In the genomic region with DNA sequence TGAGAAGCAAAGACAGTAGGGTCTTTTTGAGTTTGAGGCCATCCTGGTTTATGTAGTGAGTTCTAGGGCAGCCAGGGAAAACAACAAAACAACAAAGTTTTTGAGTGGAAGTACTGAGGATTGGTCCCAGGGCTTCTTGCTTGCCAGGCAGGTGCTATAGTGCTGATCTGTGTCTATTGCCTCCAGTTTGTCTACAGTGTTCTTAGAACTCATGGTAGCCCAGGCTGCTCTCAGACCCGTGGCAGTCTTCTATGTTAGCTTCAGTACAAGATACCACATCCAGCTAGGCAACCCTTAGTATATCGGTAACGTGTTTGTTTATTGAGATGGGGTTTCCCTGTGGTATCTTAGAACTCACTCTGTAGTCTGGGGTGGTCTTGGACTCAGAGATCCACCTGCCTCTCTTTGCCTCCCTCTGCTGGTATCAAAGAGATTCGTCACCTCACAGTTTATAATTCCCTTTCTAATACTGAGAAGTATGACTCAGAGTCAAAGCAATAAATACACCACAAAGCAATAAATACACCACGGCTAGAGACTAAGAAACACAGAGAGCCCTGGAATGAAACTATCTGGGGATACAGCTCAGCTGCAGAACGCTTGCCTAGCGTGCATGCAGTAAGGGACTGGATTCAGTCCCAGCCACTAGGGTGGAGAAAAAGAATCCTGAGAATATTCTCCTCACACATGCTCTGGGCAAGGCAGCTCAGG, we compare ENCODE assay signal across 9 mouse cellular contexts. TPM values are rescaled to one million over a fixed set of nuclear protein-coding genes. Genes with fewer than 3 reads are reported as not detected.
DNase-seq lines count a peak whose midpoint lies in the region; ATAC-seq and TF ChIP-seq lines count a peak whose summit lies in the region.
"Had no signal": no experiment of that assay in that cellular context is flagged by ENCODE, and none has a peak within 500 bp of the region (broad histone marks: within the 10 kb centered on the region; RNA-seq: fewer than 3 reads in every experiment).

No protein-coding gene starts in this region.

- no peak for TF ChIP-seq POLR2A in liver, adult 2 months (IDR thresholded peaks at IDR 0.05; ENCODE audit: extremely low read depth, insufficient read depth, low read length)

- H3K9me3 ChIP-seq in liver, embryonic 11.5 days (ENCODE audit: control insufficient read depth, low read length) = no peaks in the 10 kb centered on the region
- H3K9me3 ChIP-seq: neural tube, embryonic 12.5 days had no signal

- H3K4me1 ChIP-seq in liver, adult 2 months (ENCODE audit: control insufficient read depth, insufficient read depth, low read length) = peaks cover 7% of the 10 kb centered on the region
- H3K4me1 ChIP-seq in liver, embryonic 11.5 days (replicated peaks; ENCODE audit: control insufficient read depth, insufficient read depth, low read length) = peaks cover 22% of the 10 kb centered on the region

- no peak for ATAC-seq in cerebellum, adult (ENCODE audit: insufficient number of reproducible peaks, low FRiP score, low TSS enrichment)
- no peak; the same call in 1 of the 2 replicates for ATAC-seq in liver, embryonic 11.5 days (replicated peaks; ENCODE audit: low FRiP score)
- peak; percentile 73 for ATAC-seq in megakaryocyte progenitor cell, adult 5-6 weeks (replicated peaks; ENCODE audit: poor library complexity)
- no peak; the same call in 1 of the 2 replicates for ATAC-seq in megakaryocyte, adult 5-6 weeks (ENCODE audit: poor library complexity, severe bottlenecking)

- WGBS in liver, adult 2 months = 71% methylated on average over 7 of the region's 7 CpGs
- 64% methylated on average over 7 of the region's 7 CpGs for WGBS in liver, embryonic 11.5 days

- peak; percentile 4; the same call in 1 of the 2 replicates for TF ChIP-seq CTCF in liver, adult 2 months (IDR thresholded peaks at IDR 0.05; ENCODE audit: low read depth, low read length)

- peak; percentile 40 to 61 for DNase-seq in cerebellum, postnatal 10 days
- no peak for DNase-seq in liver, adult 2 months (ENCODE audit: extremely low read depth, low read depth, low spot score)
- DNase-seq in liver, embryonic 11.5 days (ENCODE audit: low spot score) = no peak
- DNase-seq in brain, adult 2 months (ENCODE audit: low read depth, low spot score) = peak; percentile 69
- no peak for DNase-seq in right cerebral cortex, postnatal 36 days (ENCODE audit: low spot score in 2 of 2)

- H3K27me3 ChIP-seq in liver, adult 2 months (ENCODE audit: control insufficient read depth, insufficient read depth, low read length) = no peaks in the 10 kb centered on the region
- H3K27me3 ChIP-seq in liver, embryonic 11.5 days (replicated peaks; ENCODE audit: control insufficient read depth, insufficient read depth, low read length) = no peaks in the 10 kb centered on the region
- H3K27me3 ChIP-seq: neural tube, embryonic 12.5 days had no signal

- no peak overlapping the region for H3K4me3 ChIP-seq in liver, adult 2 months (ENCODE audit: insufficient read depth, low read depth, low read length)
- no peak overlapping the region for H3K4me3 ChIP-seq in liver, embryonic 11.5 days (ENCODE audit: low read depth, low read length)
- H3K4me3 ChIP-seq: neural tube, embryonic 12.5 days had no signal

- no peaks in the 10 kb centered on the region for H3K36me3 ChIP-seq in liver, adult 2 months (ENCODE audit: control insufficient read depth, insufficient read depth, low read length)
- H3K36me3 ChIP-seq in liver, embryonic 11.5 days (ENCODE audit: control insufficient read depth, insufficient read depth, low read length) = no peaks in the 10 kb centered on the region
- H3K36me3 ChIP-seq: neural tube, embryonic 12.5 days had no signal

- no peak overlapping the region for H3K4me2 ChIP-seq in liver, embryonic 11.5 days
- H3K4me2 ChIP-seq: neural tube, embryonic 12.5 days had no signal

- H3K79me2 ChIP-seq in liver, adult 2 months (ENCODE audit: control insufficient read depth, insufficient read depth, low read length) = peaks cover 47% of the 10 kb centered on the region

- no peak overlapping the region for H3K9ac ChIP-seq in liver, adult 2 months (ENCODE audit: low read depth, low read length)
- H3K9ac ChIP-seq in liver, embryonic 11.5 days (ENCODE audit: low read depth, low read length) = no peak overlapping the region
- H3K9ac ChIP-seq: neural tube, embryonic 12.5 days had no signal

- no peak overlapping the region for H3K27ac ChIP-seq in liver, adult 2 months (replicated peaks; ENCODE audit: insufficient read depth, low read depth, low read length)
- H3K27ac ChIP-seq in liver, embryonic 11.5 days (ENCODE audit: low read depth, low read length) = no peak overlapping the region
- H3K27ac ChIP-seq: neural tube, embryonic 12.5 days had no signal

RNA-seq across cellular contexts. Expression of a gene that starts 51.1 kb away (rescaled TPM):
- 20.8 and 27.4 TPM in 2 replicates for total RNA-seq in liver, adult 2 months (2014; rRNA removed)
- 20.3 and 22.5 TPM in 2 replicates for polyA plus RNA-seq in liver, adult 2 months (2012; rRNA removed)
- polyA plus RNA-seq in liver, embryonic 11.5 days (2014; fragmentation: Nextera tagmentation; extraction: Ambion mirVana) = 44.2 and 54.1 TPM in 2 replicates
- 35.5 and 44.0 TPM in 2 replicates for total RNA-seq in megakaryocyte progenitor cell, adult 5-6 weeks (2015)
- total RNA-seq in megakaryocyte progenitor cell, adult 5-6 weeks (2017) = 62.3 and 72.8 TPM in 2 replicates
- 30.0 and 30.4 TPM in 2 replicates for total RNA-seq in megakaryocyte, adult 5-6 weeks (2015)
- 47.0 and 52.8 TPM in 2 replicates for total RNA-seq in megakaryocyte, adult 5-6 weeks (2017)

Comparison
In these comparisons a context has a peak if more than half of its experiments do, and no peak if none do; other contexts are left out.
1. DNase-seq: peak in cerebellum, postnatal 10 days (2 of 2) and brain, adult 2 months (single experiment); none in liver, adult 2 months (single experiment), liver, embryonic 11.5 days (single experiment) and right cerebral cortex, postnatal 36 days (0 of 2).